Mouse (Mus musculus) limb, embryonic 15.5 days (tissue): ENCODE data around the gene Nudt3. TPM values are rescaled to one million over a fixed set of nuclear protein-coding genes. Genes with fewer than 3 reads are reported as not detected.

Experiments
- ATAC-seq: fragments of 200-750 bp; cut with Nextera tagmentation; 2 replicates; pipeline ENCODE4 v1.8.0; 2017; ENCODE audit warnings: low read depth, moderate TSS enrichment; ENCODE audit not compliant: insufficient number of reproducible peaks, low FRiP score, low TSS enrichment
- H3K27ac ChIP-seq: fragments of 300-500 bp; sonication (generic); 2 replicates; pipeline ENCODE4 v1.5.1; 2015; ENCODE audit warnings: moderate library complexity, mild to moderate bottlenecking, inconsistent platforms
- H3K27me3 ChIP-seq: fragments of 300-500 bp; sonication (generic); 2 replicates; pipeline ENCODE4 v1.6.1; 2015; ENCODE audit warnings: inconsistent platforms
- H3K36me3 ChIP-seq: fragments of 300-500 bp; sonication (generic); 2 replicates; pipeline ENCODE4 v1.6.1; 2015; ENCODE audit warnings: inconsistent platforms
- H3K4me1 ChIP-seq: fragments of 300-500 bp; sonication (generic); 2 replicates; pipeline ENCODE4 v1.6.1; 2015; ENCODE audit warnings: inconsistent platforms
- H3K4me2 ChIP-seq: fragments of 300-500 bp; sonication (generic); 2 replicates; pipeline ENCODE4 v1.6.1; 2015; ENCODE audit warnings: mild to moderate bottlenecking, inconsistent platforms
- H3K4me3 ChIP-seq: fragments of 300-500 bp; sonication (generic); 2 replicates; pipeline ENCODE4 v1.5.1; 2015; ENCODE audit warnings: mild to moderate bottlenecking, inconsistent platforms
- H3K9ac ChIP-seq: fragments of 300-500 bp; sonication (generic); 2 replicates; pipeline ENCODE4 v1.6.1; 2015; ENCODE audit warnings: inconsistent platforms
- H3K9me3 ChIP-seq: fragments of 300-500 bp; sonication (generic); 2 replicates; pipeline ENCODE4 v1.6.1; 2016; ENCODE audit warnings: inconsistent platforms
- WGBS: fragments of 180-500 bp; shearing (Covaris S2); methylation state at CpG from one replicate; pipeline ENCODE4 v1.1.7; 2015; 5-methylcytosine and 5-hydroxymethylcytosine counted together
- polyA plus RNA-seq: library from polyadenylated mRNA; unstranded; fragments of >200 nt; fragmentation: Nextera tagmentation; extraction: Ambion mirVana; gene quantifications from 2 replicates; pipeline ENCODE4 v1.2.1, GENCODE M21; 2015

Nudt3 gene
- polyA plus RNA-seq, 1 experiment from 2014 or later, result 84.9 TPM

- no peak overlapping the region for H3K4me3 ChIP-seq
- no peak overlapping the region for H3K9ac ChIP-seq
- 63% methylated on average over 9 of the region's 9 CpGs for WGBS
- H3K36me3 ChIP-seq, result no peaks in the 10 kb centered on the region
- H3K27ac ChIP-seq, result no peak overlapping the region
- ATAC-seq, result peak; percentile 30; the same call in 1 of the 2 replicates
- 0 out of 2 replicates have a peak, but pooled peaks cover 8% of the 10 kb centered on the region for H3K4me1 ChIP-seq
- no peaks in the 10 kb centered on the region for H3K27me3 ChIP-seq
- H3K4me2 ChIP-seq, result no peak overlapping the region
- H3K9me3 ChIP-seq, result no peaks in the 10 kb centered on the region
Measured at GRCm38 (mm10) chr17:27547253-27547868, 75.9 kb downstream of the Nudt3 start.

- H3K4me3 ChIP-seq, result no peak overlapping the region
- no peaks in the 10 kb centered on the region for H3K9me3 ChIP-seq
- no peaks in the 10 kb centered on the region for H3K36me3 ChIP-seq
- H3K9ac ChIP-seq, result no peak overlapping the region
- WGBS, result 73% methylated on average over 7 of the region's 7 CpGs
- H3K4me2 ChIP-seq, result no peak overlapping the region
- H3K27me3 ChIP-seq, result no peaks in the 10 kb centered on the region
- H3K4me1 ChIP-seq, result 0 out of 2 replicates have a peak, but pooled peaks cover 6% of the 10 kb centered on the region
- no peak for ATAC-seq
- no peak overlapping the region for H3K27ac ChIP-seq
Measured at GRCm38 (mm10) chr17:27546574-27547085, 76.7 kb downstream of the Nudt3 start.

- Histone ChIP-seq H3K4me2 (no peak overlapping the region), H3K9me3 (no peaks in the 10 kb centered on the region), H3K27ac (no peak overlapping the region), H3K36me3 (no peaks in the 10 kb centered on the region), H3K4me3 (no peak overlapping the region), H3K9ac (no peak overlapping the region), H3K27me3 (no peaks in the 10 kb centered on the region), H3K4me1 (0 out of 2 replicates have a peak, but pooled peaks cover 6% of the 10 kb centered on the region)
- 44% methylated on average over 12 of the region's 12 CpGs for WGBS
- ATAC-seq, result no peak
Measured at GRCm38 (mm10) chr17:27545991-27546390, 77.3 kb downstream of the Nudt3 start.

- H3K4me2 ChIP-seq, result no peak overlapping the region
- H3K4me3 ChIP-seq, result no peak overlapping the region
- ATAC-seq, result no peak
- 81% methylated on average over 11 of the region's 11 CpGs for WGBS
- H3K27ac ChIP-seq, result no peak overlapping the region
- H3K9ac ChIP-seq, result no peak overlapping the region
- no peaks in the 10 kb centered on the region for H3K9me3 ChIP-seq
- no peaks in the 10 kb centered on the region for H3K36me3 ChIP-seq
- H3K27me3 ChIP-seq, result no peaks in the 10 kb centered on the region
- 0 out of 2 replicates have a peak, but pooled peaks cover 2% of the 10 kb centered on the region for H3K4me1 ChIP-seq
Measured at GRCm38 (mm10) chr17:27544551-27544950, 78.7 kb downstream of the Nudt3 start.

- WGBS, result 70% methylated on average over 3 of the region's 3 CpGs
Measured at GRCm38 (mm10) chr17:27541984-27542383, 81.3 kb downstream of the Nudt3 start.

GRCm38 (mm10) chr17:27541261-27541660 is 82.0 kb downstream of the Nudt3 start:
- Histone ChIP-seq H3K9ac (no peak overlapping the region), H3K4me2 (no peak overlapping the region), H3K4me1 (no peaks in the 10 kb centered on the region), H3K4me3 (no peak overlapping the region), H3K27me3 (no peaks in the 10 kb centered on the region), H3K36me3 (no peaks in the 10 kb centered on the region), H3K9me3 (no peaks in the 10 kb centered on the region), H3K27ac (no peak overlapping the region)
- no peak for ATAC-seq
- WGBS, result 58% methylated on average over 2 of the region's 2 CpGs

More at GRCm38 (mm10) chr17:27541984-27542383, 81.3 kb downstream of the Nudt3 start:
- H3K36me3 ChIP-seq, result no peaks in the 10 kb centered on the region
- no peak overlapping the region for H3K4me3 ChIP-seq
- no peaks in the 10 kb centered on the region for H3K9me3 ChIP-seq
- no peak for ATAC-seq
- H3K9ac ChIP-seq, result no peak overlapping the region
- no peak overlapping the region for H3K4me2 ChIP-seq
- H3K27ac ChIP-seq, result no peak overlapping the region
- H3K27me3 ChIP-seq, result no peaks in the 10 kb centered on the region
- no peaks in the 10 kb centered on the region for H3K4me1 ChIP-seq

GRCm38 (mm10) chr17:27534718-27535117 is 88.6 kb downstream of the Nudt3 start:
- ATAC-seq, result 0 out of 2 replicates have a peak, but pooled peaks have one; percentile 19
- Histone ChIP-seq H3K4me1 (peaks cover 2% of the 10 kb centered on the region; the same call in 1 of the 2 replicates), H3K4me2 (no peak overlapping the region), H3K27ac (no peak overlapping the region), H3K36me3 (no peaks in the 10 kb centered on the region), H3K27me3 (no peaks in the 10 kb centered on the region), H3K4me3 (no peak overlapping the region), H3K9ac (no peak overlapping the region), H3K9me3 (no peaks in the 10 kb centered on the region)
- 5% methylated on average over 10 of the region's 10 CpGs for WGBS

GRCm38 (mm10) chr17:27533354-27533753 is 89.9 kb downstream of the Nudt3 start:
- no peak for ATAC-seq
- H3K27ac ChIP-seq, result no peak overlapping the region
- no peak overlapping the region for H3K9ac ChIP-seq
- H3K36me3 ChIP-seq, result no peaks in the 10 kb centered on the region
- no peaks in the 10 kb centered on the region for H3K9me3 ChIP-seq
- WGBS, result 87% methylated on average over 3 of the region's 3 CpGs
- H3K4me1 ChIP-seq, result peaks cover 2% of the 10 kb centered on the region; the same call in 1 of the 2 replicates
- H3K27me3 ChIP-seq, result no peaks in the 10 kb centered on the region
- no peak overlapping the region for H3K4me3 ChIP-seq
- no peak overlapping the region for H3K4me2 ChIP-seq

- Histone ChIP-seq H3K9me3 (no peaks in the 10 kb centered on the region), H3K27me3 (no peaks in the 10 kb centered on the region), H3K4me2 (no peak overlapping the region), H3K4me1 (peaks cover 2% of the 10 kb centered on the region; the same call in 1 of the 2 replicates), H3K36me3 (no peaks in the 10 kb centered on the region), H3K27ac (no peak overlapping the region), H3K9ac (no peak overlapping the region), H3K4me3 (no peak overlapping the region)
- ATAC-seq, result no peak
- WGBS, result 82% methylated on average over 8 of the region's 8 CpGs
Measured at GRCm38 (mm10) chr17:27532095-27532494, 91.2 kb downstream of the Nudt3 start.

Other genes with a start within 250 kb of the Nudt3 start
- 0.54 and 0.55 TPM in 2 replicates for gene Grm4, start 102.1 kb downstream of the Nudt3 start, polyA plus RNA-seq
- 161 and 167 TPM in 2 replicates for gene Hmga1, start 67.0 kb downstream of the Nudt3 start, polyA plus RNA-seq
- gene AI413582, start 57.7 kb downstream of the Nudt3 start, polyA plus RNA-seq, result 28.4 TPM in 2 replicates
- gene RPS10-NUDT3, start 11.7 kb upstream of the Nudt3 start, polyA plus RNA-seq, result not detected in 2 replicates
- gene Rps10, start 13.2 kb upstream of the Nudt3 start, polyA plus RNA-seq, result 793 and 967 TPM in 2 replicates
- 2.5 and 3.4 TPM in 2 replicates for gene Pacsin1, start 32.0 kb upstream of the Nudt3 start, polyA plus RNA-seq
- 0.12 TPM in 1 of 2 replicates, not detected in the other for gene Spdef, start 105.5 kb upstream of the Nudt3 start, polyA plus RNA-seq
- gene D17Wsu92e, start 197.2 kb upstream of the Nudt3 start, polyA plus RNA-seq, result 16.4 and 17.0 TPM in 2 replicates
- 270 and 277 TPM in 2 replicates for gene Snrpc, start 214.7 kb upstream of the Nudt3 start, polyA plus RNA-seq
- gene Uhrf1bp1, start 232.9 kb upstream of the Nudt3 start, polyA plus RNA-seq, result 4.5 and 5.7 TPM in 2 replicates